In the genomic region with DNA sequence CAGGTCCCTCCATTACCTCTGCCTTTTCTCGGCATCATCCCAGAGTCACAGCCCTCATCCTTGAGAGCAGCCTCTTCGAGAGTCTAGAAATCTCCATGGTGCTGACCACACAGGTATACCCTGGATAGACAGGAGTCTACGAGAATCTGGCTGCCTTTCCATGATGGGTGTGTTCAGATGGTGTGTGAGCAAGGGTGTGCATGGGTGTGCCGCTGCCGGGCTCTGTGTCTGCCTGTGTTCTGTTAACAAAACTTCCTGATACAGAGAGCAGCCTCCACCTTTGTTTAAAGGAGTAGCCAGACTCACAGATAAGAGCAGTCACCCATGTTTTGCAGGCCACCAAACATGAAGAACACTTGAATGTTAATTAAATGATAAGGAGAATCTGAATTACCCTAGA, we compare ENCODE assay signal across 13 mouse cellular contexts. TPM values are rescaled to one million over a fixed set of nuclear protein-coding genes. Genes with fewer than 3 reads are reported as not detected.
DNase-seq lines count a peak whose midpoint lies in the region; ATAC-seq and TF ChIP-seq lines count a peak whose summit lies in the region.
"Had no signal": no experiment of that assay in that cellular context is flagged by ENCODE, and none has a peak within 500 bp of the region (broad histone marks: within the 10 kb centered on the region; RNA-seq: fewer than 3 reads in every experiment).

No protein-coding gene starts in this region.

- TF ChIP-seq CTCF in left cerebral cortex, adult 2 months (IDR thresholded peaks at IDR 0.05) = no peak
- no peak for TF ChIP-seq CTCF in forebrain, postnatal 0 days (IDR thresholded peaks at IDR 0.05; ENCODE audit: low read depth)

- 29% methylated on average over 5 of the region's 5 CpGs for WGBS in large intestine, adult 2 months
- WGBS in forebrain, postnatal 0 days = 84% methylated on average over 5 of the region's 5 CpGs

- DNase-seq in left cerebral cortex, adult 2 months (ENCODE audit: extremely low spot score in 1 of 2, low spot score in 2 of 2) = no peak
- DNase-seq in left cerebral cortex, postnatal 4 days = no peak
- DNase-seq in large intestine, adult 2 months (ENCODE audit: low read depth, low spot score) = peak; percentile 58
- no peak for DNase-seq in forebrain, postnatal 0 days
- DNase-seq in kidney, postnatal 25 days = no peak
- DNase-seq: kidney, postnatal 14 days; lung, embryonic 14.5 days had no signal

- H3K9ac ChIP-seq in forebrain, postnatal 0 days = no peak overlapping the region
- H3K9ac ChIP-seq: lung, embryonic 14.5 days had no signal

- peaks cover 92% of the 10 kb centered on the region for H3K4me1 ChIP-seq in erythroblast, embryonic 14.5 days (ENCODE audit: control insufficient read depth)
- no peaks in the 10 kb centered on the region for H3K4me1 ChIP-seq in forebrain, postnatal 0 days (ENCODE audit: insufficient read depth)

- peak overlapping the region; percentile 56; the same call in 1 of the 2 replicates for H3K27ac ChIP-seq in left cerebral cortex, adult 2 months
- H3K27ac ChIP-seq in forebrain, postnatal 0 days (ENCODE audit: low read depth, low read length) = no peak overlapping the region

- H3K36me3 ChIP-seq in erythroblast, embryonic 14.5 days (ENCODE audit: control insufficient read depth) = peaks cover 19% of the 10 kb centered on the region
- H3K36me3 ChIP-seq in forebrain, postnatal 0 days (ENCODE audit: insufficient read depth) = no peaks in the 10 kb centered on the region

- intact Hi-C loops in left cerebral cortex, adult 2 months (cut with DNase I) = no loop called here
- intact Hi-C loops in left cerebral cortex, postnatal 4 days (cut with DNase I) = no loop called here

- no peak overlapping the region; the same call in 1 of the 2 replicates for H3K4me3 ChIP-seq in left cerebral cortex, adult 2 months
- peak overlapping the region; percentile 23 for H3K4me3 ChIP-seq in erythroblast, embryonic 14.5 days (replicated peaks)
- H3K4me3 ChIP-seq in forebrain, postnatal 0 days (ENCODE audit: low read depth, low read length) = no peak overlapping the region
- H3K4me3 ChIP-seq: myocyte had no signal

- H3K27me3 ChIP-seq in erythroblast, embryonic 14.5 days (ENCODE audit: control insufficient read depth) = peaks cover 24% of the 10 kb centered on the region
- no peaks in the 10 kb centered on the region for H3K27me3 ChIP-seq in forebrain, postnatal 0 days (ENCODE audit: insufficient read depth, low read length)

- no peak overlapping the region for H3K4me2 ChIP-seq in forebrain, postnatal 0 days (ENCODE audit: low read depth)

- ATAC-seq in megakaryocyte progenitor cell, adult 5-6 weeks (replicated peaks; ENCODE audit: poor library complexity) = peak; percentile 77
- no peak for ATAC-seq in forebrain, postnatal 0 days

- no peaks in the 10 kb centered on the region for H3K9me3 ChIP-seq in erythroblast, embryonic 14.5 days (ENCODE audit: control insufficient read depth, low read length)
- no peaks in the 10 kb centered on the region for H3K9me3 ChIP-seq in forebrain, postnatal 0 days (ENCODE audit: low read length)

RNA-seq across cellular contexts. Expression of a gene that starts 2.8 kb away (rescaled TPM):
- total RNA-seq in left cerebral cortex, adult 2 months (2021) = 10 to 100 TPM; 10.1 to 12.8 TPM
- 1 to 10 TPM; 9.0 to 9.7 TPM for total RNA-seq in left cerebral cortex, postnatal 4 days (2021)
- 0.18 and 0.20 TPM in 2 replicates for polyA plus RNA-seq in erythroblast, embryonic 14.5 days (2012)
- 2.0 and 3.2 TPM in 2 replicates for polyA plus RNA-seq in large intestine, adult 2 months (2012; rRNA removed)
- 0.12 TPM in 1 of 2 replicates, not detected in the other for total RNA-seq in megakaryocyte progenitor cell, adult 5-6 weeks (2015)
- 0.44 TPM in 1 of 2 replicates, not detected in the other for total RNA-seq in megakaryocyte progenitor cell, adult 5-6 weeks (2017)
- total RNA-seq in forebrain, postnatal 0 days (2014; rRNA removed) = 5.3 and 6.3 TPM in 2 replicates
- polyA plus RNA-seq in forebrain, postnatal 0 days (2015; fragmentation: Nextera tagmentation; extraction: Ambion mirVana) = 2.2 and 2.4 TPM in 2 replicates

RNA-seq across cellular contexts. Expression of a gene that starts 3.5 kb away (rescaled TPM):
- not detected for total RNA-seq in left cerebral cortex, adult 2 months (2021)
- not detected for total RNA-seq in left cerebral cortex, postnatal 4 days (2021)
- polyA plus RNA-seq in erythroblast, embryonic 14.5 days (2012) = not detected in 2 replicates
- polyA plus RNA-seq in large intestine, adult 2 months (2012; rRNA removed) = not detected in 2 replicates
- not detected in 2 replicates for total RNA-seq in megakaryocyte progenitor cell, adult 5-6 weeks (2015)
- total RNA-seq in megakaryocyte progenitor cell, adult 5-6 weeks (2017) = not detected in 2 replicates
- total RNA-seq in forebrain, postnatal 0 days (2014; rRNA removed) = not detected in 2 replicates
- polyA plus RNA-seq in forebrain, postnatal 0 days (2015; fragmentation: Nextera tagmentation; extraction: Ambion mirVana) = not detected in 2 replicates
- total RNA-seq: CH12.LX; common myeloid progenitor, adult 5-6 weeks; hematopoietic stem cell, adult 5-6 weeks had no signal
- polyA plus RNA-seq: lung, embryonic 14.5 days; myocyte had no signal

RNA-seq across cellular contexts. Expression of a gene that starts 30.0 kb away (rescaled TPM):
- total RNA-seq in left cerebral cortex, adult 2 months (2021) = 10 to 100 TPM; 63.7 to 76.7 TPM
- 10 to 100 TPM; 57.3 to 59.2 TPM for total RNA-seq in left cerebral cortex, postnatal 4 days (2021)
- polyA plus RNA-seq in erythroblast, embryonic 14.5 days (2012) = 219 and 275 TPM in 2 replicates
- polyA plus RNA-seq in large intestine, adult 2 months (2012; rRNA removed) = 59.4 and 63.8 TPM in 2 replicates
- total RNA-seq in megakaryocyte progenitor cell, adult 5-6 weeks (2015) = 85.1 and 90.4 TPM in 2 replicates
- total RNA-seq in megakaryocyte progenitor cell, adult 5-6 weeks (2017) = 34.9 and 39.5 TPM in 2 replicates
- 47.2 and 95.0 TPM in 2 replicates for total RNA-seq in forebrain, postnatal 0 days (2014; rRNA removed)
- 94.0 and 96.2 TPM in 2 replicates for polyA plus RNA-seq in forebrain, postnatal 0 days (2015; fragmentation: Nextera tagmentation; extraction: Ambion mirVana)

RNA-seq across cellular contexts. Expression of a gene that starts 43.3 kb away (rescaled TPM):
- total RNA-seq in left cerebral cortex, adult 2 months (2021) = under 1 TPM; 0.44 to 0.45 TPM
- total RNA-seq in left cerebral cortex, postnatal 4 days (2021) = under 1 TPM; 0.56 to 0.85 TPM
- polyA plus RNA-seq in erythroblast, embryonic 14.5 days (2012) = 0.03 and 0.04 TPM in 2 replicates
- polyA plus RNA-seq in large intestine, adult 2 months (2012; rRNA removed) = 1.2 and 3.0 TPM in 2 replicates
- 0.05 and 0.07 TPM in 2 replicates for total RNA-seq in megakaryocyte progenitor cell, adult 5-6 weeks (2015)
- total RNA-seq in megakaryocyte progenitor cell, adult 5-6 weeks (2017) = 0.10 TPM in 1 of 2 replicates, not detected in the other
- 0.62 and 1.7 TPM in 2 replicates for total RNA-seq in forebrain, postnatal 0 days (2014; rRNA removed)
- polyA plus RNA-seq in forebrain, postnatal 0 days (2015; fragmentation: Nextera tagmentation; extraction: Ambion mirVana) = 0.18 and 0.19 TPM in 2 replicates
- total RNA-seq: CH12.LX; hematopoietic stem cell, adult 5-6 weeks had no signal
- polyA plus RNA-seq: myocyte had no signal

RNA-seq across cellular contexts. Expression of a gene that starts 50.0 kb away (rescaled TPM):
- total RNA-seq in left cerebral cortex, adult 2 months (2021) = 10 to 100 TPM; 65.3 to 69.8 TPM
- total RNA-seq in left cerebral cortex, postnatal 4 days (2021) = 100 to 1,000 TPM; 103 to 108 TPM
- 27.7 and 31.8 TPM in 2 replicates for polyA plus RNA-seq in erythroblast, embryonic 14.5 days (2012)
- 48.3 and 64.6 TPM in 2 replicates for polyA plus RNA-seq in large intestine, adult 2 months (2012; rRNA removed)
- total RNA-seq in megakaryocyte progenitor cell, adult 5-6 weeks (2015) = 8.0 and 8.3 TPM in 2 replicates
- total RNA-seq in megakaryocyte progenitor cell, adult 5-6 weeks (2017) = 14.8 and 15.8 TPM in 2 replicates
- 113 and 120 TPM in 2 replicates for total RNA-seq in forebrain, postnatal 0 days (2014; rRNA removed)
- 13.0 and 17.9 TPM in 2 replicates for polyA plus RNA-seq in forebrain, postnatal 0 days (2015; fragmentation: Nextera tagmentation; extraction: Ambion mirVana)
